Mouse (Mus musculus): ENCODE results near the gene Add1. TPM values are rescaled to one million over a fixed set of nuclear protein-coding genes. Genes with fewer than 3 reads are reported as not detected.

Add1 gene
- polyA plus RNA-seq (2014; fragmentation: Nextera tagmentation; extraction: Ambion mirVana), result 124 and 183 TPM in 2 replicates

DNA sequence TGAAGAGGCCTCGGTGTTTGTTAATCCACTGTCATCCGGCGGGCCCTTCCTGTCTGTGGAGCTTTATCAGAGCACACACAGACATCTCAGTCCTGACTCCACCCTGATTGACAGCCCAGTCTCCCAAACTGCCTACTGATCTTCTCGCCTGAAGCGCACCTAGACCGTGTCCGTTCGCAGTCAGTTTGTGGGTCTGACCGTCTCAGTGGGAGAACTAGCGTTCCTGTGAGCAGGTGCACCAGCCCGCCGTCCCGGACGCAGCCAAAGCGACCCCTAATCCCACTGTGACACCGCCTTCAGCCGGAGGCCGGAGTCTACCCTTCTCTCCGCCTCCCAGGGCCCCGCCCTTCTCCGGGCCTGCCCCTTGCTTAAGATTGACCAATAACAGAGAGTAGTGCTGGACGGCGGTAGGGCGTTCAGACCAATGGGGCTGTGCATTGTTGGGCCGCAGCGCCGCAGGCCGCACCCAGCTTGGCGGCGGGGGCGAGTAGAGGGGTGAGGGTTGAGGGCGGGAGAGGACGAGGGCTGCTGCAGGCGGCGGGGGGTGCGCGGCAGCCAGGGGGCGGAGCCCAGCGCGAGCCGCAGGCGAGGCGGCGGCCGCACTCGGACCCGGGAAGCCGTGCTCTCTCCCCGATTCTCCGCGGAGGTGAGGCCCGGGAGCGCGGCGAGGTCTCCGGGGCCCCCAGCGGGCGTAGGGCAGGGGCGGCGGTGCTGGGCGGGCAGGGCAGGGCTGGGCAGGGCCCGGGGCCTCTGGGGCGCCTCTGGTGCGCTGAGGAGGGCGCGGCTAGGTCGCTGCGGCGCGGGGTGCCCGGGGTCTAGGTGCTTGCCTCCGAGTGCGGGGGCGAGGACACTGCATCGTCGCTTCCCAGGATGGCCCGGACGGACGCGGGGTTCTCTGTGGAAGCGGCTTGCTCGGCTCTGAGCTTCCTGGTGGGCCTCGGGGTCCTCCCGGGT lies at the start of gene Add1:
Gene Add1, plus strand, starts transcription at position 397 of the 954 bp plus-strand sequence.
- peaks cover 15% of the 10 kb centered on the region for H3K4me1 ChIP-seq (ENCODE audit: control insufficient read depth, insufficient read depth, low read length)
- H3K9ac ChIP-seq (ENCODE audit: low read depth, low read length), result peak within 1 kb of the TSS; percentile 92

DNA sequence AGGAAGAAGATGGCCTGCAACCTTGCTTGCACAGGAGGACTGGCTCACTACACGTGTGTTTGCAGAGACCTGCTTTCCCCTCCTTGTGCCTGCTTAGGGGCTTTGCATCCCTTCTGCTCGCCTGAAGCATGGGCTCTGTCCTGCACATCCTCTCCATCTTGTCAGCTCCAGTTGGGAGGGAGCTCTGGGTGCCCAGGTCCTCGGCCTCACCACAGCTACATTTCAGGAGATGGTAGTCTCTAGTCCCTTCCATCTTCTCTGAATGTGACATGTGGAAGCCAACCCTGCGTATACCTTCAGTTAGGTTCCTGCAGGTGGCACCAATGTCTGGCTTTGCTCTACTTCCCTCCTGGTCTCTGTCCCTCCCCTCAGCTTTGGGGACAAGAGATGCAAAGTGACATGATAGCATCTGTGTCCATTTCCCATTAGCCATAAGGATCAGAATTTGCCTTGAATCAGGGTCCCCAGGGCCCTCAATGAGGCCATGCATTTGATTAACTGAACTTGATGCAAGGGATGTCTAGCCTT lies 49.4 kb upstream of the Add1 start:
- WGBS, result 69% methylated on average over 4 of the region's 4 CpGs
- no peak overlapping the region for H3K9ac ChIP-seq (ENCODE audit: low read depth, low read length)
- ATAC-seq (ENCODE audit: low FRiP score, low TSS enrichment), result no peak
- H3K9me3 ChIP-seq (ENCODE audit: control insufficient read depth, low read length), result no peaks in the 10 kb centered on the region
- no peaks in the 10 kb centered on the region for H3K27me3 ChIP-seq (ENCODE audit: control insufficient read depth, insufficient read depth, low read length)
- no peak overlapping the region for H3K4me3 ChIP-seq (ENCODE audit: low read length)
- no peak overlapping the region for H3K4me2 ChIP-seq (replicated peaks; ENCODE audit: low read depth, low read length)
- no peak overlapping the region for H3K27ac ChIP-seq (ENCODE audit: low read depth, low read length)
- no peaks in the 10 kb centered on the region for H3K36me3 ChIP-seq (ENCODE audit: control insufficient read depth, insufficient read depth, low read length)
- peaks cover 4% of the 10 kb centered on the region; the same call in 1 of the 2 replicates for H3K4me1 ChIP-seq (ENCODE audit: control insufficient read depth, insufficient read depth, low read length)

More for the DNA sequence above, at the start of gene Add1:
- Histone ChIP-seq H3K36me3 (ENCODE audit: control insufficient read depth, insufficient read depth, low read length) (no peaks in the 10 kb centered on the region), H3K4me2 (replicated peaks; ENCODE audit: low read depth, low read length) (peak within 1 kb of the TSS; percentile 72), H3K27ac (ENCODE audit: low read depth, low read length) (peak within 1 kb of the TSS; percentile 75), H3K9me3 (ENCODE audit: control insufficient read depth, low read length) (no peaks in the 10 kb centered on the region), H3K4me3 (ENCODE audit: low read length) (peak within 1 kb of the TSS; percentile 72), H3K27me3 (ENCODE audit: control insufficient read depth, insufficient read depth, low read length) (no peaks in the 10 kb centered on the region)
- ATAC-seq (ENCODE audit: low FRiP score, low TSS enrichment), result peak; percentile 100
- WGBS, result under 1% methylated on average over 73 of the region's 84 CpGs

DNA sequence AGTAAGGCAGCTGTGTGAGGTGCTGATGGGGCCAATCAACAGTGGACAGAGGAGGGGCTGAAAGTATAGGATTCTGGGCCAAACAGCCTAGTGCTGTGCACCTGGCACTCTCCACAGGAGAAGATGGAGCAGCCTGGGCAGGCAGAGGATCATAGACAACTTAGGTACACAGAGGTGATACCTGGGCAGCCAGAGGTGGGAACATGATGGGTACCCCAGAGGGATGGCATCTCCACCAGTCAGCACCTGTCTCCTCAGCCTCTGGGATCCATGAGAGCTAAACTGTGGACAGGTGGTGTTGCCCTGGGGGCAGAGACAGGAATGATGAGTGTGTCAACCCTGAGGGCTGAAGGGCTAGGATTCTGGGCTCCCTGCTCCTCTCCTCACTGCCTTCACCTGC lies 49.0 kb upstream of the Add1 start:
- Histone ChIP-seq H3K9me3 (ENCODE audit: control insufficient read depth, low read length) (no peaks in the 10 kb centered on the region), H3K4me2 (replicated peaks; ENCODE audit: low read depth, low read length) (no peak overlapping the region), H3K9ac (ENCODE audit: low read depth, low read length) (no peak overlapping the region), H3K4me1 (ENCODE audit: control insufficient read depth, insufficient read depth, low read length) (peaks cover 4% of the 10 kb centered on the region; the same call in 1 of the 2 replicates), H3K27ac (ENCODE audit: low read depth, low read length) (no peak overlapping the region), H3K36me3 (ENCODE audit: control insufficient read depth, insufficient read depth, low read length) (no peaks in the 10 kb centered on the region), H3K4me3 (ENCODE audit: low read length) (no peak overlapping the region), H3K27me3 (ENCODE audit: control insufficient read depth, insufficient read depth, low read length) (no peaks in the 10 kb centered on the region)
- no peak for ATAC-seq (ENCODE audit: low FRiP score, low TSS enrichment)

DNA sequence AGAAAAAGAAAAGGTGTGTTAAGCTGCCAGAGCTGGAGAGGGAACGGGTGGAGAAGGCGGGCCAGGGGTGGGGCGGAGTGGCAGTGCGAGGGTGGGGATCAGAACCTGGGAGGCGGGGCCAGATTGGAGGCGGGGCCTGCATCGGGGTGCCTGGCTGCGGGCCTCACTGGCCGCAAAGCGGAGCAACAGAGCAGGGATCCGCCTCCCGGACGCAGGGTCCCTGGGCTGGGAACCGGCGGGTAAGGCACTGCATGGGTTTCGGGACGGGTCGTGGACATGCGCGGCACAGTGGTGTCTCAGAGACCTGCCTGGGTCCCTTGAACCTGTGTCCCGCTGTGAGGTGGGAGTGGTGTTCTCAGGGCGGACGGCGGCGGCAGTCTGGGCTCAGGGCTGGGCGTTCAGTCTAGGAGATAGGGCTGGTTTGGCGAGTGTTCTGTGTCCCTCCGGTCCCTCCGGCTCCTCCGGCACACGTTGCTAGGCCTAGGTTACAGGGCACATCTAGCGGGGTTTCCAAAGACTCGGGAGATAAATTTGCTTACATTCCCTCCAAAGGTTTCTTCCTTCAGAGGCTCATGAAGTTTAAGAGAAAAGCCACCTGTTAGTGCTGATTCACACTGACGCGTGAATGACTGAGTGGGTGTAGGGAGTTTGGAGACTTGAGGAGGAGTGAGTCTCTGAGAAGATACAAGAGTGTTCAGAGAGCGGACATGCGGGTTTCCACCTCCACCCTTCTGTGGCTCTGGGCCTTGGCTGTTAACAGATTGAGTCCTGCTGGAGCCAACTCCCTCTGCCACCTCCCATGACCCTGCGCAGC lies 47.6 kb upstream of the Add1 start, which contains the start of gene Sh3bp2:
Gene Sh3bp2, plus strand, starts transcription at position 176 of the 814 bp plus-strand sequence.
- H3K4me1 ChIP-seq (ENCODE audit: control insufficient read depth, insufficient read depth, low read length), result peaks cover 4% of the 10 kb centered on the region; the same call in 1 of the 2 replicates
- WGBS, result 2% methylated on average over 38 of the region's 38 CpGs

DNA sequence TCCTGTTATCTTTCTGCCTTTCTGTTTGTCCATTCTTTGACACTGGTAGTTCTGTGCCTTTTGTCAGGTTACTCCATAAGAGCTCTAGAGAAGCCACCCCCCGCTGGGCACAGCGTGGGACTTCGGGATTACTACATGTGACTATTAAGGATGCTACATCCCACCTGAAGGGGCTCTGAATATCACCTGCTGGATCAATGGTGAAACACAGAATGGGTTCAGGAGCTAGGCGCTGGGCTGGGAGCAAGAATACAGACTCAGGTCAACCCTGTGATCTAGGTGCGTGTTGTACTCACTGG lies 47.0 kb upstream of the Add1 start:
- H3K9ac ChIP-seq (ENCODE audit: low read depth, low read length), result 0 out of 2 replicates have a peak overlapping the region, but pooled peaks have one; percentile 59
- peak overlapping the region; percentile 54; the same call in 1 of the 2 replicates for H3K4me3 ChIP-seq (ENCODE audit: low read length)
- peaks cover 4% of the 10 kb centered on the region; the same call in 1 of the 2 replicates for H3K4me1 ChIP-seq (ENCODE audit: control insufficient read depth, insufficient read depth, low read length)
- no peaks in the 10 kb centered on the region for H3K9me3 ChIP-seq (ENCODE audit: control insufficient read depth, low read length)
- H3K27me3 ChIP-seq (ENCODE audit: control insufficient read depth, insufficient read depth, low read length), result no peaks in the 10 kb centered on the region
- no peaks in the 10 kb centered on the region for H3K36me3 ChIP-seq (ENCODE audit: control insufficient read depth, insufficient read depth, low read length)
- H3K4me2 ChIP-seq (replicated peaks; ENCODE audit: low read depth, low read length), result peak overlapping the region; percentile 69; the same call in 1 of the 2 replicates
- no peak overlapping the region for H3K27ac ChIP-seq (ENCODE audit: low read depth, low read length)
- no peak for ATAC-seq (ENCODE audit: low FRiP score, low TSS enrichment)
- whole genome bisulfite sequencing, result 43% methylated on average over 5 of the region's 5 CpGs

More for the DNA sequence above, 47.6 kb upstream of the Add1 start, which contains the start of gene Sh3bp2:
- H3K27ac ChIP-seq (ENCODE audit: low read depth, low read length), result 0 out of 2 replicates have a peak within 1 kb of the TSS, but pooled peaks have one; percentile 37
- no peaks in the 10 kb centered on the region for H3K9me3 ChIP-seq (ENCODE audit: control insufficient read depth, low read length)
- H3K4me2 ChIP-seq (replicated peaks; ENCODE audit: low read depth, low read length), result peak within 1 kb of the TSS; percentile 69
- ATAC-seq (ENCODE audit: low FRiP score, low TSS enrichment), result peak; percentile 95
- H3K36me3 ChIP-seq (ENCODE audit: control insufficient read depth, insufficient read depth, low read length), result no peaks in the 10 kb centered on the region
- H3K4me3 ChIP-seq (ENCODE audit: low read length), result peak within 1 kb of the TSS; percentile 54
- no peaks in the 10 kb centered on the region for H3K27me3 ChIP-seq (ENCODE audit: control insufficient read depth, insufficient read depth, low read length)
- H3K9ac ChIP-seq (ENCODE audit: low read depth, low read length), result peak within 1 kb of the TSS; percentile 59

DNA sequence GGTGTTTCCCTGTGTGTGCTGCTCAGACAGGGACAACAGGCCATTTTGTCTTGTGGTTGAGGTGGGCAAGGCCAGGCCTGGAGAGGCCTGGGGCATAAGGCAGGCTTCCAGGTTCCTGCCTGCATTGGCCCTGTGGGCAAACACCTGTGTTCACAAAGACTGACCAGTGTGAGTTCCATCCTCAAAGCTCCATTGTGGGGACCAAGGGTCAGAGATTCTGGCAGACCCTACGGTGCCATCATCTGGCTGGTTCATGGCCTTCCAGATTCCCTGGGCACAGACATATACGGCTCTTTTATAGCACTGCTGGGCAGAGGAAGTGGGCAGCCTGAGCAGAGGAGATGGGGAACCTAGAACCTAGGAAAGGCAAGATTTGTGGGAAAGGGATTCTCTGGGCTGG lies 46.1 kb upstream of the Add1 start:
- Histone ChIP-seq H3K9ac (ENCODE audit: low read depth, low read length) (no peak overlapping the region), H3K27ac (ENCODE audit: low read depth, low read length) (no peak overlapping the region), H3K4me3 (ENCODE audit: low read length) (no peak overlapping the region), H3K27me3 (ENCODE audit: control insufficient read depth, insufficient read depth, low read length) (no peaks in the 10 kb centered on the region), H3K4me1 (ENCODE audit: control insufficient read depth, insufficient read depth, low read length) (peaks cover 4% of the 10 kb centered on the region; the same call in 1 of the 2 replicates), H3K4me2 (replicated peaks; ENCODE audit: low read depth, low read length) (no peak overlapping the region), H3K36me3 (ENCODE audit: control insufficient read depth, insufficient read depth, low read length) (no peaks in the 10 kb centered on the region), H3K9me3 (ENCODE audit: control insufficient read depth, low read length) (no peaks in the 10 kb centered on the region)
- WGBS, result 86% methylated on average over 2 of the region's 2 CpGs
- ATAC-seq (ENCODE audit: low FRiP score, low TSS enrichment), result no peak

DNA sequence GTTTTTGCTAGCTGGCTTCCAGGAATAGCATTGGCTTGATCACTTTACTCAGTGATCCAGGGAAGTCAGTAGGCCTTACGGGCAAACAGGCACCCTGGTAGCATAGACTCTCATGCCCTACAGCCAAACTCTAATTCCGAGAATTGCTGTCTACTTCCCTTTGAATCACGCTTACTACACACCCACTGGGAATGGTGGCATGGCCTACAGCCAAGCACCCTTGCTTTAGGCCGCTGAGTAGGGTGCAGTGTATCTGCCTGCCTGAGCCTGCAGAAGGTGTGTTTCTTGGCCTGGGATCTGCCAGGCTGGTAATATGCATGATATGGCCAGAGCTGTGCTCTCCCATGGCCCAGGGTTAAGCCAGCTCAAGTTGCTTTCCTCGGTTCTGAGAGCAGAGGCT lies 44.7 kb upstream of the Add1 start:
- Histone ChIP-seq H3K27me3 (ENCODE audit: control insufficient read depth, insufficient read depth, low read length) (no peaks in the 10 kb centered on the region), H3K4me2 (replicated peaks; ENCODE audit: low read depth, low read length) (no peak overlapping the region), H3K36me3 (ENCODE audit: control insufficient read depth, insufficient read depth, low read length) (no peaks in the 10 kb centered on the region), H3K9ac (ENCODE audit: low read depth, low read length) (no peak overlapping the region), H3K4me1 (ENCODE audit: control insufficient read depth, insufficient read depth, low read length) (peaks cover 4% of the 10 kb centered on the region; the same call in 1 of the 2 replicates), H3K27ac (ENCODE audit: low read depth, low read length) (no peak overlapping the region), H3K9me3 (ENCODE audit: control insufficient read depth, low read length) (no peaks in the 10 kb centered on the region), H3K4me3 (ENCODE audit: low read length) (no peak overlapping the region)
- WGBS, result 82% methylated on average over 5 of the region's 5 CpGs
- no peak for ATAC-seq (ENCODE audit: low FRiP score, low TSS enrichment)

DNA sequence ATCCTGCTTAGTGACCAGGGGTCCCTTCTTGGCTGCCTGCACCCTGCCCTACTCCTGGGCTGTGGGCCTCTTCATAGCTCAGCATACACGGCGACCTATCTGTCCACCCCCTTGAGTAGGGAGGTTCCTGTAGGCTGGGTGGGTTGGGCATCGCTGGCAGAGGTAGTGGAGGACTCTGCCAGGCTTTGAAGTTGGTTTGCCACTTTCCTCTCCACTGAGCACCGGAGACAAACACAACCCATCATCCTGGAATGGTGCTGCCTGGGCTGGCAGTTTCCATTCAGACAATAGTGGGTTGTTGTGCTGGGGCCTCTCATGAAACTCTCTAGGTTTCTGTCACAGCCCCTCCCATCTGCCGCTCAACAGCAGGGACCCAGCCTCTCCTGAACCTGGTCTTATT lies 43.3 kb upstream of the Add1 start:
- Histone ChIP-seq H3K4me3 (ENCODE audit: low read length) (no peak overlapping the region), H3K36me3 (ENCODE audit: control insufficient read depth, insufficient read depth, low read length) (no peaks in the 10 kb centered on the region), H3K9me3 (ENCODE audit: control insufficient read depth, low read length) (no peaks in the 10 kb centered on the region), H3K4me2 (replicated peaks; ENCODE audit: low read depth, low read length) (no peak overlapping the region), H3K9ac (ENCODE audit: low read depth, low read length) (no peak overlapping the region), H3K27ac (ENCODE audit: low read depth, low read length) (no peak overlapping the region), H3K27me3 (ENCODE audit: control insufficient read depth, insufficient read depth, low read length) (no peaks in the 10 kb centered on the region), H3K4me1 (ENCODE audit: control insufficient read depth, insufficient read depth, low read length) (peaks cover 4% of the 10 kb centered on the region; the same call in 1 of the 2 replicates)
- ATAC-seq (ENCODE audit: low FRiP score, low TSS enrichment), result no peak
- 71% methylated on average over 5 of the region's 5 CpGs for whole genome bisulfite sequencing
